Mouse (Mus musculus) layer of hippocampus, adult 11-12 months (tissue): ENCODE results near the gene Gm13420.

Experiments
- DNase-seq: peaks from one replicate; pipeline ENCODE4 v3.0.0; 2022; ENCODE audit warnings: low spot score

Gene Gm13420

GRCm38 (mm10) chr2:29702189-29702588 lies 49.3 kb downstream of the Gm13420 start:
- DNase-seq, result no peak

GRCm38 (mm10) chr2:29701393-29701792 lies 50.1 kb downstream of the Gm13420 start:
- no peak for DNase-seq

GRCm38 (mm10) chr2:29700898-29701297 lies 50.6 kb downstream of the Gm13420 start:
- DNase-seq, result no peak

- DNase-seq, result peak; percentile 21
These were observed 52.8 kb downstream of the Gm13420 start for GRCm38 (mm10) chr2:29698421-29699290.

GRCm38 (mm10) chr2:29696207-29696800 lies 55.2 kb downstream of the Gm13420 start:
- DNase-seq, result no peak
